Comparison of ENCODE assay signal across 27 mouse cellular contexts in genomic region chr2:35407266-35407665, GRCm38 (mm10). TPM values are rescaled to one million over a fixed set of nuclear protein-coding genes. Genes with fewer than 3 reads are reported as not detected.
DNase-seq lines count a peak whose midpoint lies in the region; ATAC-seq and TF ChIP-seq lines count a peak whose summit lies in the region.
"Had no signal": no experiment of that assay in that cellular context is flagged by ENCODE, and none has a peak within 500 bp of the region (broad histone marks: within the 10 kb centered on the region; RNA-seq: fewer than 3 reads in every experiment).

No protein-coding gene starts in this region.

- H3K36me3 ChIP-seq in lung, embryonic 14.5 days (ENCODE audit: insufficient read depth) = peaks cover 11% of the 10 kb centered on the region
- H3K36me3 ChIP-seq in midbrain, embryonic 11.5 days (ENCODE audit: control insufficient read depth, insufficient read depth, low read length) = no peaks in the 10 kb centered on the region
- no peaks in the 10 kb centered on the region for H3K36me3 ChIP-seq in midbrain, postnatal 0 days (ENCODE audit: insufficient read depth, low read length)
- H3K36me3 ChIP-seq: hindbrain, embryonic 13.5 days had no signal

- H3K9me3 ChIP-seq in lung, embryonic 14.5 days (ENCODE audit: low read depth, low read length) = no peaks in the 10 kb centered on the region
- no peaks in the 10 kb centered on the region for H3K9me3 ChIP-seq in midbrain, embryonic 11.5 days (ENCODE audit: control insufficient read depth, low read length)
- no peaks in the 10 kb centered on the region for H3K9me3 ChIP-seq in midbrain, postnatal 0 days (ENCODE audit: low read length)
- H3K9me3 ChIP-seq: embryonic facial prominence, embryonic 12.5 days; forebrain, embryonic 13.5 days; hindbrain, embryonic 13.5 days had no signal

- no peak for TF ChIP-seq CTCF in lung, embryonic 14.5 days (IDR thresholded peaks at IDR 0.05; ENCODE audit: low read depth)
- TF ChIP-seq CTCF in midbrain, postnatal 0 days (IDR thresholded peaks at IDR 0.05) = no peak

- intact Hi-C loops in heart, postnatal 10 days (cut with DNase I) = no loop called here

- no peak for ATAC-seq in lung, embryonic 14.5 days (ENCODE audit: insufficient read depth)
- ATAC-seq in midbrain, embryonic 11.5 days (ENCODE audit: low FRiP score) = no peak
- ATAC-seq in midbrain, postnatal 0 days (ENCODE audit: low FRiP score) = no peak
- ATAC-seq: forebrain, embryonic 13.5 days; forebrain, postnatal 0 days had no signal

- no peaks in the 10 kb centered on the region for H3K4me1 ChIP-seq in lung, embryonic 14.5 days (ENCODE audit: insufficient read depth)
- no peaks in the 10 kb centered on the region for H3K4me1 ChIP-seq in midbrain, embryonic 11.5 days (ENCODE audit: control insufficient read depth, insufficient read depth, low read length)
- H3K4me1 ChIP-seq in midbrain, postnatal 0 days (ENCODE audit: insufficient read depth, low read length) = no peaks in the 10 kb centered on the region
- H3K4me1 ChIP-seq: embryonic facial prominence, embryonic 12.5 days; forebrain, embryonic 13.5 days; hindbrain, embryonic 13.5 days had no signal

- WGBS in lung, embryonic 14.5 days = 66% methylated on average over 6 of the region's 6 CpGs
- 82% methylated on average over 6 of the region's 6 CpGs for whole genome bisulfite sequencing in midbrain, embryonic 11.5 days
- WGBS in midbrain, postnatal 0 days = 82% methylated on average over 5 of the region's 6 CpGs

- no peak overlapping the region for H3K4me2 ChIP-seq in lung, embryonic 14.5 days
- no peak overlapping the region for H3K4me2 ChIP-seq in midbrain, embryonic 11.5 days
- no peak overlapping the region for H3K4me2 ChIP-seq in midbrain, postnatal 0 days (ENCODE audit: low read depth, low read length, poor library complexity, severe bottlenecking)
- H3K4me2 ChIP-seq: embryonic facial prominence, embryonic 12.5 days; forebrain, embryonic 13.5 days; hindbrain, embryonic 13.5 days had no signal

- H3K27me3 ChIP-seq in lung, embryonic 14.5 days (ENCODE audit: insufficient read depth, low read length) = no peaks in the 10 kb centered on the region
- H3K27me3 ChIP-seq in midbrain, embryonic 11.5 days (ENCODE audit: control insufficient read depth, insufficient read depth, low read length) = no peaks in the 10 kb centered on the region
- H3K27me3 ChIP-seq in midbrain, postnatal 0 days (ENCODE audit: insufficient read depth, low read length) = no peaks in the 10 kb centered on the region
- H3K27me3 ChIP-seq: embryonic facial prominence, embryonic 12.5 days; forebrain, embryonic 13.5 days; hindbrain, embryonic 13.5 days had no signal

- no peak overlapping the region for H3K27ac ChIP-seq in lung, embryonic 14.5 days (ENCODE audit: low read depth)
- no peak overlapping the region for H3K27ac ChIP-seq in midbrain, embryonic 11.5 days (ENCODE audit: low read depth, low read length)
- H3K27ac ChIP-seq in midbrain, postnatal 0 days (ENCODE audit: low read depth, low read length) = no peak overlapping the region
- H3K27ac ChIP-seq: embryonic facial prominence, embryonic 12.5 days; forebrain, embryonic 13.5 days; hindbrain, embryonic 13.5 days had no signal

- DNase-seq in heart, adult 11 months = peak; percentile 88
- DNase-seq in heart, postnatal 10 days = no peak
- DNase-seq in lung, embryonic 14.5 days = peak; percentile 46
- DNase-seq in lung, postnatal 14 days = no peak
- peak; percentile 14 for DNase-seq in midbrain, embryonic 11.5 days (ENCODE audit: low spot score, missing footprints)
- DNase-seq in midbrain, postnatal 0 days (ENCODE audit: low spot score) = no peak
- DNase-seq in spleen, postnatal 36 days (ENCODE audit: low spot score in 2 of 2) = no peak
- DNase-seq: adrenal gland, postnatal 10 days; cerebellum, adult 11 months; cerebellum, adult 8-10 months; cerebellum, postnatal 14 days; embryo, embryonic 11 days; forebrain, postnatal 0 days; gastrocnemius, postnatal 14 days; heart, postnatal 14 days had no signal

- H3K4me3 ChIP-seq in lung, embryonic 14.5 days (ENCODE audit: low read depth, low read length) = no peak overlapping the region
- no peak overlapping the region for H3K4me3 ChIP-seq in midbrain, embryonic 11.5 days (ENCODE audit: low read depth, low read length)
- no peak overlapping the region for H3K4me3 ChIP-seq in midbrain, postnatal 0 days (ENCODE audit: low read depth, low read length)
- H3K4me3 ChIP-seq: embryonic facial prominence, embryonic 12.5 days; forebrain, embryonic 13.5 days; hindbrain, embryonic 13.5 days had no signal

- H3K9ac ChIP-seq in lung, embryonic 14.5 days = no peak overlapping the region
- H3K9ac ChIP-seq in midbrain, embryonic 11.5 days (ENCODE audit: low read length) = no peak overlapping the region
- no peak overlapping the region for H3K9ac ChIP-seq in midbrain, postnatal 0 days (replicated peaks; ENCODE audit: low read length, poor library complexity, severe bottlenecking)
- H3K9ac ChIP-seq: embryonic facial prominence, embryonic 12.5 days; forebrain, embryonic 13.5 days; forebrain, postnatal 0 days; hindbrain, embryonic 13.5 days had no signal

RNA-seq across cellular contexts. Expression of gene 4930402F06Rik, which starts 10.3 kb away (rescaled TPM):
- not detected for total RNA-seq in heart, postnatal 10 days (2021)
- polyA plus RNA-seq in lung, embryonic 14.5 days (2014; fragmentation: Nextera tagmentation; extraction: Ambion mirVana) = not detected in 2 replicates
- not detected in 2 replicates for polyA plus RNA-seq in midbrain, embryonic 11.5 days (2014; fragmentation: Nextera tagmentation; extraction: Ambion mirVana)
- total RNA-seq in midbrain, postnatal 0 days (2014; rRNA removed) = not detected in 2 replicates
- polyA plus RNA-seq in midbrain, postnatal 0 days (2015; fragmentation: Nextera tagmentation; extraction: Ambion mirVana) = not detected in 2 replicates
- total RNA-seq: adrenal gland, postnatal 10 days; adrenal gland, postnatal 4 days; common myeloid progenitor, adult 5-6 weeks; forebrain, postnatal 0 days; gastrocnemius, adult 18-20 months; gastrocnemius, postnatal 14 days; heart, postnatal 14 days; hematopoietic stem cell, adult 5-6 weeks; MEL had no signal
- polyA plus RNA-seq: brain, embryonic 14.5 days; C2C12; embryonic facial prominence, embryonic 12.5 days; forebrain, embryonic 13.5 days; forebrain, postnatal 0 days; gonadal fat pad, adult 2 months; heart, embryonic 14.5 days; hindbrain, embryonic 13.5 days had no signal

RNA-seq across cellular contexts. Expression of gene 4930568D16Rik, which starts 39.7 kb away (rescaled TPM):
- total RNA-seq in heart, postnatal 10 days (2021) = not detected
- not detected in 2 replicates for polyA plus RNA-seq in lung, embryonic 14.5 days (2014; fragmentation: Nextera tagmentation; extraction: Ambion mirVana)
- polyA plus RNA-seq in midbrain, embryonic 11.5 days (2014; fragmentation: Nextera tagmentation; extraction: Ambion mirVana) = not detected in 2 replicates
- not detected in 2 replicates for total RNA-seq in midbrain, postnatal 0 days (2014; rRNA removed)
- polyA plus RNA-seq in midbrain, postnatal 0 days (2015; fragmentation: Nextera tagmentation; extraction: Ambion mirVana) = not detected in 2 replicates
- total RNA-seq: adrenal gland, postnatal 10 days; adrenal gland, postnatal 4 days; common myeloid progenitor, adult 5-6 weeks; forebrain, postnatal 0 days; gastrocnemius, adult 18-20 months; gastrocnemius, postnatal 14 days; heart, postnatal 14 days; hematopoietic stem cell, adult 5-6 weeks; MEL had no signal
- polyA plus RNA-seq: brain, embryonic 14.5 days; C2C12; embryonic facial prominence, embryonic 12.5 days; forebrain, embryonic 13.5 days; forebrain, postnatal 0 days; gonadal fat pad, adult 2 months; heart, embryonic 14.5 days; hindbrain, embryonic 13.5 days had no signal

RNA-seq across cellular contexts. Expression of gene Ggta1, which starts 55.8 kb away (rescaled TPM):
- total RNA-seq in heart, postnatal 10 days (2021) = 10 to 100 TPM; 19.9 to 28.8 TPM
- 16.4 and 16.9 TPM in 2 replicates for polyA plus RNA-seq in lung, embryonic 14.5 days (2014; fragmentation: Nextera tagmentation; extraction: Ambion mirVana)
- polyA plus RNA-seq in midbrain, embryonic 11.5 days (2014; fragmentation: Nextera tagmentation; extraction: Ambion mirVana) = 6.3 TPM in 2 replicates
- 5.1 and 5.4 TPM in 2 replicates for total RNA-seq in midbrain, postnatal 0 days (2014; rRNA removed)
- polyA plus RNA-seq in midbrain, postnatal 0 days (2015; fragmentation: Nextera tagmentation; extraction: Ambion mirVana) = 3.8 and 3.9 TPM in 2 replicates

Comparison
In these comparisons a context has a peak if more than half of its experiments do, and no peak if none do; other contexts are left out.
1. DNase-seq: peak in heart, adult 11 months (single experiment), lung, embryonic 14.5 days (single experiment) and midbrain, embryonic 11.5 days (single experiment); none in heart, postnatal 10 days (0 of 2), lung, postnatal 14 days (single experiment), midbrain, postnatal 0 days (single experiment) and spleen, postnatal 36 days (0 of 2).